Mouse (Mus musculus): Measurements from ENCODE around the gene Cul4a. TPM values are rescaled to one million over a fixed set of nuclear protein-coding genes. Genes with fewer than 3 reads are reported as not detected.

The Cul4a gene
- polyA plus RNA-seq (2012; fragmentation: generic; extraction: Trizol) = 10 to 100 TPM in 1 of 2 experiments, 1 to 10 TPM in 1; 4.3 to 41.0 TPM

GRCm38 (mm10) chr8:13105087-13105881 is at the start of gene Cul4a, which contains the start of gene Pcid2:
Cul4a (plus strand) TSS chr8:13105621.
Pcid2 (minus strand) TSS chr8:13105459.

DNA sequence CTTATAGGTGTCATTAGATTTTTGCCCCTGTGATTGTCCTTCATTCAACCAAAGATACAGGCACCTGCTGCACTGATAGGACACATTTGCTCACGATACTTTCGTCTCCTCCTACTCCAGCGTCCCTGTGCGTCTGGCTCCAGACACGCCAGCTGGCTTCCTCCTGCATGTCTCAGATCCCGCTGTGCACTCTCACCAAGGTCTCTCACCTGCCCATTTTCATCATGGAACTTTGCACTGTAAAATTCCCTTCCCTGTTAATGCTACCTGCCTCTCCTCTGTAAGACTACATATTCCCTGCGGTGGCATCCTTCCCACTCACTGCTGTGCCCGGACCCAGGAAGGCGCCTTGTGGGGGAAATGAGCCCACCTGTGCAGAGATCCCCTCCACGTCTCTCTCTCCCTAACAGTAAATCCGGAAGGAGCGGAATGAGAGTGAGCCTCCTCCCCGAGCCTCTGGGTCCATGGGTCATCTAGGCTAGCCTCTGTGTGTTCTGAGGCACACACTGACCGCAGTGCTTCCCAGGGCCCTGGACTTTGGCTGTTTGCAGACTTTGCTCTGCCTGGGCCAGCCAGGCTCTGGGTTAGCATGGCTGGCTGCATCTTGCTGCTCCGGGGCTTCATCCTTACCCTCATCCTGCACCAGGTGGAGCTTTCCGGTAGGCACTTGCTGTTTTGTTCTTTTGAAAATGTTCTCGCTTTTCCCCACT is 44.8 kb upstream of the Cul4a start, which contains the start of gene Proz:
Proz (plus strand) TSS at position 474 of the 710 bp plus-strand sequence.

DNA sequence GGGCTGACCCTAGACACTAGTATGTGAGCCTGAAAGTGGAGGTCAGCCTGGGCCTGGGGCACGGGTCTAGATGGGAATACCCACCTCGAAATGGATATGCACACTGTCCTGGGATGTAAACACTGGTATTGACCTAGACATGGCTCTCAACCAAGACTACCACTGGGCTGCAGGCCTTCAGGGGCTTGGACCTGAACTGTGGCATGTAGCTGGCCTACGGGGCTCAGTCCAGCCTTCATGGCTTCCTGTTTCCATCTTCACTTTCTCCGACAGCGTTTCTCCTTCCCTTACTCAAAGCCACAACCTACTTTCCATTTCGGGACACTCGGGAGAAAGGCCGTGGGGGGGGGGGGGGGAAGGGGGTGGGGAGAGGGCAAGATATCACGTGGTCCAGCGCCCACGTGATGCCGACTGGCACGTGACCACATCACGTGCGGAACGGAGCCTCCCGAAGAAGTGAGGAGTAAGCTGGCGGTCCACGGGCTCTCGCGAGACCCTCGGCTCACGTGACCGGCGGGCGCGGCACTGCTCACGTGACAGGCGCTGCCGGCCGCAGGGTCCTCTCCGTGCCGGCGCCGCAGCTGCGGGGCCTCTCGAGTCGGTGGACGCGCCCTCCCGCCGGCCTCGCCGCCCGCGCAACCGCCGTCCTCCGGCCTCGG is 53.4 kb downstream of the Cul4a start, which contains the start of gene Lamp1:
Lamp1 (plus strand) TSS at position 444 of the 659 bp plus-strand sequence.

Other genes starting within 250 kb of the Cul4a start
- gene Mcf2l, start 231.8 kb upstream of the Cul4a start, polyA plus RNA-seq (2012; fragmentation: generic; extraction: Trizol) = 1 to 10 TPM in 1 of 2 experiments, under 1 TPM in 1; 0.88 to 1.8 TPM
- gene F7, start 79.6 kb upstream of the Cul4a start, polyA plus RNA-seq (2012; fragmentation: generic; extraction: Trizol) = not detected
- gene F10, start 68.3 kb upstream of the Cul4a start, polyA plus RNA-seq (2012; fragmentation: generic; extraction: Trizol) = not detected
- under 1 TPM in 1 of 2 experiments, not detected in 1; 0.15 TPM for gene Proz, start 44.7 kb upstream of the Cul4a start, polyA plus RNA-seq (2012; fragmentation: generic; extraction: Trizol)
- 10 to 100 TPM; 11.4 to 17.6 TPM for gene Pcid2, start 162 bp upstream of the Cul4a start, polyA plus RNA-seq (2012; fragmentation: generic; extraction: Trizol)
- 100 to 1,000 TPM; 110 to 360 TPM for gene Lamp1, start 53.5 kb downstream of the Cul4a start, polyA plus RNA-seq (2012; fragmentation: generic; extraction: Trizol)
- 1 to 10 TPM in 1 of 2 experiments, under 1 TPM in 1; 0.89 to 1.3 TPM for gene Grtp1, start 95.0 kb downstream of the Cul4a start, polyA plus RNA-seq (2012; fragmentation: generic; extraction: Trizol)
- not detected for gene Adprhl1, start 148.5 kb downstream of the Cul4a start, polyA plus RNA-seq (2012; fragmentation: generic; extraction: Trizol)
- gene Dcun1d2, start 182.5 kb downstream of the Cul4a start, polyA plus RNA-seq (2012; fragmentation: generic; extraction: Trizol) = 1 to 10 TPM; 1.2 to 9.1 TPM
- 10 to 100 TPM in 1 of 2 experiments, 1 to 10 TPM in 1; 3.9 to 25.0 TPM for gene Tmco3, start 182.6 kb downstream of the Cul4a start, polyA plus RNA-seq (2012; fragmentation: generic; extraction: Trizol)
- gene Tfdp1, start 233.1 kb downstream of the Cul4a start, polyA plus RNA-seq (2012; fragmentation: generic; extraction: Trizol) = 10 to 100 TPM; 11.5 to 33.5 TPM